Mouse (Mus musculus) heart, postnatal 25 days (tissue): ENCODE results near the gene Med16. TPM values are rescaled to one million over a fixed set of nuclear protein-coding genes. Genes with fewer than 3 reads are reported as not detected.

Experiments used
- DNase-seq: peaks from one replicate; pipeline ENCODE4 v3.0.0; 2022; ENCODE audit warnings: low spot score
- intact Hi-C: fragments of 180-260 bp; cut with DNase I; formaldehyde crosslinking; loops from one replicate; pipeline ENCODE4 v1.15.1; 2025
- total RNA-seq, 2 experiments: library from RNA; stranded (reverse); gene quantifications; 2 replicates each; pipeline ENCODE4 v1.2.3; 2021

The Med16 gene
- total RNA-seq, 2 experiments from 2014 or later: 49.2 to 50.7 TPM

GRCm38 (mm10) chr10:79934272-79934721 lies 25.6 kb upstream of the Med16 start:
- DNase-seq: peak; percentile 90
- intact Hi-C loops: no loop called here

- intact Hi-C loops: no loop called here
These were observed 25.1 kb upstream of the Med16 start for GRCm38 (mm10) chr10:79933861-79934260.

GRCm38 (mm10) chr10:79933145-79933679 lies 24.5 kb upstream of the Med16 start:
- no peak for DNase-seq
- intact Hi-C loops: no loop called here

More at GRCm38 (mm10) chr10:79933861-79934260, 25.1 kb upstream of the Med16 start:
- DNase-seq: no peak

GRCm38 (mm10) chr10:79932736-79933135 lies 24.0 kb upstream of the Med16 start:
- intact Hi-C loops: no loop called here
- peak; percentile 73 for DNase-seq

- intact Hi-C loops: no loop called here
- DNase-seq: no peak
These were observed 23.1 kb upstream of the Med16 start for GRCm38 (mm10) chr10:79931797-79932196.

- no peak for DNase-seq
- intact Hi-C loops: no loop called here
These were observed 22.1 kb upstream of the Med16 start for GRCm38 (mm10) chr10:79930826-79931186.

GRCm38 (mm10) chr10:79929967-79930825 lies 21.5 kb upstream of the Med16 start:
- intact Hi-C loops: no loop called here
- DNase-seq: no peak

GRCm38 (mm10) chr10:79928907-79929701 lies 20.4 kb upstream of the Med16 start:
- no peak for DNase-seq
- intact Hi-C loops: no loop called here

GRCm38 (mm10) chr10:79928030-79928694 lies 19.4 kb upstream of the Med16 start:
- intact Hi-C loops: no loop called here
- DNase-seq: no peak

GRCm38 (mm10) chr10:79927324-79928029 lies 18.8 kb upstream of the Med16 start:
- intact Hi-C loops: loop anchor here (2.0 kb wide), 1 partner anchor 189 kb away; no protein-coding TSS in a partner anchor
- DNase-seq: no peak

GRCm38 (mm10) chr10:79926491-79927323 lies 18.0 kb upstream of the Med16 start, which contains the start of gene Arid3a:
TSS of gene Arid3a (plus strand) at chr10:79927043.
- DNase-seq: peak; percentile 80
- intact Hi-C loops: loop anchor here (2.0 kb wide), 1 partner anchor 190 kb away; no protein-coding TSS in a partner anchor

- no peak for DNase-seq
- intact Hi-C loops: loop anchor here (1.0 to 2.0 kb wide), 5 partner anchors 32 to 191 kb away; no protein-coding TSS in a partner anchor
These were observed 17.2 kb upstream of the Med16 start for GRCm38 (mm10) chr10:79925785-79926490.

- intact Hi-C loops: loop anchor here (1.0 to 2.0 kb wide), 4 partner anchors 33 to 90 kb away; no protein-coding TSS in a partner anchor
- DNase-seq: peak; percentile 77
These were observed 16.5 kb upstream of the Med16 start for GRCm38 (mm10) chr10:79924998-79925784.

- intact Hi-C loops: no loop called here
- DNase-seq: no peak
These were observed 12.8 kb upstream of the Med16 start for GRCm38 (mm10) chr10:79921572-79921971.

GRCm38 (mm10) chr10:79920958-79921535 lies 12.3 kb upstream of the Med16 start, which contains the start of gene R3hdm4:
TSS of gene R3hdm4 (minus strand) at chr10:79921208.
- intact Hi-C loops: no loop called here
- no peak for DNase-seq
